Comparison of ENCODE assay signal across 8 mouse cellular contexts in genomic region chr1:165771491-165771897, GRCm38 (mm10). TPM values are rescaled to one million over a fixed set of nuclear protein-coding genes. Genes with fewer than 3 reads are reported as not detected.
DNase-seq lines count a peak whose midpoint lies in the region; ATAC-seq and TF ChIP-seq lines count a peak whose summit lies in the region.

No protein-coding gene starts in this region.

- H3ac ChIP-seq in myocyte (ENCODE audit: control insufficient read depth, insufficient read length), result no peak overlapping the region

- peak; percentile 83 for DNase-seq in B cell, adult 2 months
- DNase-seq in adrenal gland, postnatal 36 days, result peak; percentile 76 to 82
- peak; percentile 66 to 82 for DNase-seq in heart, adult 9 months (ENCODE audit: low spot score in 2 of 2)
- peak; percentile 74 for DNase-seq in kidney, adult 9 months
- peak; percentile 84 for DNase-seq in splenic B cell, adult 2 months (ENCODE audit: low read depth, low spot score)

- no peak overlapping the region for H3K27ac ChIP-seq in embryonic facial prominence, embryonic 13.5 days
- H3K27ac ChIP-seq in liver, embryonic 12.5 days, result peak overlapping the region; percentile 93

- 1% methylated on average over 12 of the region's 12 CpGs for WGBS in embryonic facial prominence, embryonic 13.5 days
- 2% methylated on average over 12 of the region's 12 CpGs for WGBS in liver, embryonic 12.5 days (ENCODE audit: insufficient replicate concordance)

- no peaks in the 10 kb centered on the region for H3K79me2 ChIP-seq in myocyte (ENCODE audit: control insufficient read depth, insufficient read depth)

- peak; percentile 39; the same call in 1 of the 2 replicates for ATAC-seq in embryonic facial prominence, embryonic 13.5 days (ENCODE audit: insufficient number of reproducible peaks, insufficient read depth, low FRiP score, low TSS enrichment, low read depth)
- ATAC-seq in liver, embryonic 12.5 days, result peak; percentile 83

- no peak for TF ChIP-seq POLR2A in myocyte (IDR thresholded peaks at IDR 0.05; ENCODE audit: insufficient read length, low read depth)

- peak overlapping the region; percentile 46 for H3K4me2 ChIP-seq in embryonic facial prominence, embryonic 13.5 days
- peak overlapping the region; percentile 84 for H3K4me2 ChIP-seq in liver, embryonic 12.5 days
- peak overlapping the region; percentile 13 for H3K4me2 ChIP-seq in myocyte (ENCODE audit: low read depth)

- H3K27me3 ChIP-seq in embryonic facial prominence, embryonic 13.5 days, result peaks cover 20% of the 10 kb centered on the region
- no peaks in the 10 kb centered on the region for H3K27me3 ChIP-seq in liver, embryonic 12.5 days (replicated peaks)
- no peaks in the 10 kb centered on the region for H3K27me3 ChIP-seq in myocyte (ENCODE audit: control insufficient read depth, insufficient read depth, insufficient read length)
- no peaks in the 10 kb centered on the region for H3K27me3 ChIP-seq in splenic B cell, adult 2 months (ENCODE audit: control insufficient read depth, insufficient read depth, low read length, poor library complexity, severe bottlenecking)

- H3K9ac ChIP-seq in embryonic facial prominence, embryonic 13.5 days, result no peak overlapping the region
- H3K9ac ChIP-seq in liver, embryonic 12.5 days, result peak overlapping the region; percentile 94; the same call in 1 of the 2 replicates

- no peaks in the 10 kb centered on the region; the same call in 1 of the 2 replicates for H3K36me3 ChIP-seq in embryonic facial prominence, embryonic 13.5 days
- H3K36me3 ChIP-seq in liver, embryonic 12.5 days, result peaks cover 73% of the 10 kb centered on the region
- H3K36me3 ChIP-seq in myocyte (ENCODE audit: control insufficient read depth, insufficient read depth), result peaks cover 11% of the 10 kb centered on the region
- H3K36me3 ChIP-seq in splenic B cell, adult 2 months (ENCODE audit: control insufficient read depth, insufficient read depth, low read length, poor library complexity, severe bottlenecking), result no peaks in the 10 kb centered on the region

- H3K9me3 ChIP-seq in embryonic facial prominence, embryonic 13.5 days, result no peaks in the 10 kb centered on the region
- H3K9me3 ChIP-seq in liver, embryonic 12.5 days (replicated peaks), result no peaks in the 10 kb centered on the region

- no peak overlapping the region for H3K4me3 ChIP-seq in embryonic facial prominence, embryonic 13.5 days
- H3K4me3 ChIP-seq in liver, embryonic 12.5 days, result peak overlapping the region; percentile 84
- H3K4me3 ChIP-seq in myocyte, result no peak overlapping the region

- H3K4me1 ChIP-seq in embryonic facial prominence, embryonic 13.5 days, result peaks cover 14% of the 10 kb centered on the region
- peaks cover 76% of the 10 kb centered on the region for H3K4me1 ChIP-seq in liver, embryonic 12.5 days

TF ChIP-seq in myocyte, 11 proteins besides CTCF, POLR2A, EP300 and RAD21:
- TF ChIP-seq REST (IDR thresholded peaks at IDR 0.05; ENCODE audit: insufficient read depth, insufficient read length), result no peak
- TF ChIP-seq SRF (IDR thresholded peaks at IDR 0.05; ENCODE audit: control insufficient read depth, insufficient read length, low read depth), result no peak
- TF ChIP-seq MAX (IDR thresholded peaks at IDR 0.05; ENCODE audit: low read depth), result no peak
- no peak for TF ChIP-seq MYOD1 (IDR thresholded peaks at IDR 0.05; ENCODE audit: control insufficient read depth in 1 of 3, insufficient read length in 2 of 3, low read depth in 2 of 3)
- TF ChIP-seq POLR2AphosphoS2 (IDR thresholded peaks at IDR 0.05; ENCODE audit: insufficient read length, low read depth), result no peak
- TF ChIP-seq USF1 (IDR thresholded peaks at IDR 0.05; ENCODE audit: low read depth), result no peak
- TF ChIP-seq E2F4 (IDR thresholded peaks at IDR 0.05; ENCODE audit: insufficient read depth), result no peak
- TF ChIP-seq MYOG (IDR thresholded peaks at IDR 0.05; ENCODE audit: control insufficient read depth in 1 of 3, insufficient read depth in 1 of 3, insufficient read length in 2 of 3, low read depth in 2 of 3), result no peak
- no peak for TF ChIP-seq CEBPB (IDR thresholded peaks at IDR 0.05; ENCODE audit: insufficient read depth, poor library complexity, severe bottlenecking)
- TF ChIP-seq TCF12 (IDR thresholded peaks at IDR 0.05; ENCODE audit: insufficient read depth, poor library complexity, severe bottlenecking), result no peak
- TF ChIP-seq TCF3 (IDR thresholded peaks at IDR 0.05; ENCODE audit: insufficient read length, low read depth), result no peak

RNA-seq across cellular contexts. Expression of gene Creg1, which starts 7.9 kb away (rescaled TPM):
- 10 to 100 TPM; 48.1 to 61.3 TPM for total RNA-seq in adrenal gland, postnatal 36 days (2021)
- 43.8 and 60.0 TPM in 2 replicates for polyA plus RNA-seq in embryonic facial prominence, embryonic 13.5 days (2015; fragmentation: Nextera tagmentation; extraction: Ambion mirVana)
- polyA plus RNA-seq in liver, embryonic 12.5 days (2016; fragmentation: Nextera tagmentation; extraction: Ambion mirVana), result 299 and 300 TPM in 2 replicates
- polyA plus RNA-seq in myocyte (2012; fragmentation: generic; extraction: Trizol), result 18.7 TPM

RNA-seq across cellular contexts. Expression of gene Cd247, which starts 17.0 kb away (rescaled TPM):
- total RNA-seq in adrenal gland, postnatal 36 days (2021), result under 1 TPM; 0.30 to 0.46 TPM
- 0.87 and 1.7 TPM in 2 replicates for polyA plus RNA-seq in embryonic facial prominence, embryonic 13.5 days (2015; fragmentation: Nextera tagmentation; extraction: Ambion mirVana)
- 0.23 and 0.32 TPM in 2 replicates for polyA plus RNA-seq in liver, embryonic 12.5 days (2016; fragmentation: Nextera tagmentation; extraction: Ambion mirVana)
- not detected for polyA plus RNA-seq in myocyte (2012; fragmentation: generic; extraction: Trizol)

Comparison
In these comparisons a context has a peak if more than half of its experiments do, and no peak if none do; other contexts are left out.
1. H3K4me2 ChIP-seq: peak in every context shown above with its lines; median percentile 84 in liver, embryonic 12.5 days; 46 in embryonic facial prominence, embryonic 13.5 days; 13 in myocyte.